Mouse (Mus musculus): ENCODE measurements around the gene Slc9a8.
"Not testable (repeated sequence)": the region's sequence is repeated elsewhere in the genome, so short reads cannot be mapped to it uniquely, and the experiment has no call there.

Slc9a8 gene

GRCm38 (mm10) chr2:167421330-167422149 is at the start of gene Slc9a8:
TSS of gene Slc9a8 (plus strand) at chr2:167421712.
- peak; percentile 90 for DNase-seq (ENCODE audit: low spot score in 2 of 2)

- peak; percentile 17 to 47 for DNase-seq (ENCODE audit: low spot score in 2 of 2)
These were observed 48.2 kb upstream of the Slc9a8 start for GRCm38 (mm10) chr2:167373266-167373665.

- peak; percentile 20 to 52 for DNase-seq (ENCODE audit: low spot score in 2 of 2)
These were observed 47.2 kb upstream of the Slc9a8 start for GRCm38 (mm10) chr2:167374191-167374805.

- DNase-seq (ENCODE audit: low spot score in 2 of 2): no peak
These were observed 46.4 kb upstream of the Slc9a8 start for GRCm38 (mm10) chr2:167375135-167375534.

- no peak for DNase-seq (ENCODE audit: low spot score in 2 of 2)
These were observed 45.8 kb upstream of the Slc9a8 start for GRCm38 (mm10) chr2:167375688-167376087.

- DNase-seq (ENCODE audit: low spot score in 2 of 2): peak; percentile 25
These were observed 45.4 kb upstream of the Slc9a8 start for GRCm38 (mm10) chr2:167376160-167376564.

GRCm38 (mm10) chr2:167377697-167378096 is 43.8 kb upstream of the Slc9a8 start:
- no peak for DNase-seq (ENCODE audit: low spot score in 2 of 2)

- no peak for DNase-seq (ENCODE audit: low spot score in 2 of 2)
These were observed 42.5 kb upstream of the Slc9a8 start for GRCm38 (mm10) chr2:167378972-167379371.

GRCm38 (mm10) chr2:167380615-167381285 is 40.8 kb upstream of the Slc9a8 start:
- DNase-seq (ENCODE audit: low spot score in 2 of 2): no peak

- no peak for DNase-seq (ENCODE audit: low spot score in 2 of 2)
These were observed 39.9 kb upstream of the Slc9a8 start for GRCm38 (mm10) chr2:167381596-167381995.

GRCm38 (mm10) chr2:167382389-167382788 is 39.1 kb upstream of the Slc9a8 start:
- no peak for DNase-seq (ENCODE audit: low spot score in 2 of 2)

GRCm38 (mm10) chr2:167383666-167384083 is 37.8 kb upstream of the Slc9a8 start:
- no peak for DNase-seq (ENCODE audit: low spot score in 2 of 2)

GRCm38 (mm10) chr2:167386456-167386855 is 35.1 kb upstream of the Slc9a8 start:
- no peak for DNase-seq (ENCODE audit: low spot score in 2 of 2)

GRCm38 (mm10) chr2:167386998-167387397 is 34.5 kb upstream of the Slc9a8 start:
- no peak for DNase-seq (ENCODE audit: low spot score in 2 of 2)

- DNase-seq (ENCODE audit: low spot score in 2 of 2): no peak
These were observed 27.1 kb upstream of the Slc9a8 start for GRCm38 (mm10) chr2:167394426-167394825.

- DNase-seq (ENCODE audit: low spot score in 2 of 2): not testable (repeated sequence)
These were observed 25.1 kb upstream of the Slc9a8 start for GRCm38 (mm10) chr2:167396420-167396819.

- DNase-seq (ENCODE audit: low spot score in 2 of 2): no peak
These were observed 22.5 kb upstream of the Slc9a8 start for GRCm38 (mm10) chr2:167399012-167399411.

- no peak for DNase-seq (ENCODE audit: low spot score in 2 of 2)
These were observed 21.9 kb upstream of the Slc9a8 start for GRCm38 (mm10) chr2:167399646-167400045.

- no peak for DNase-seq (ENCODE audit: low spot score in 2 of 2)
These were observed 18.4 kb upstream of the Slc9a8 start for GRCm38 (mm10) chr2:167403085-167403484.

GRCm38 (mm10) chr2:167405101-167405880 is 16.2 kb upstream of the Slc9a8 start:
- no peak for DNase-seq (ENCODE audit: low spot score in 2 of 2)

- DNase-seq (ENCODE audit: low spot score in 2 of 2): no peak
These were observed 14.1 kb upstream of the Slc9a8 start for GRCm38 (mm10) chr2:167407296-167407929.

Measured in right cerebral cortex, postnatal 36 days (tissue).